Mouse (Mus musculus): ENCODE data around the gene Aqp12.

Aqp12 gene

GRCm38 (mm10) chr1:93015136-93015535 lies 9.0 kb downstream of the Aqp12 start:
- no peak for DNase-seq (ENCODE audit: low read depth, low spot score)

DNA sequence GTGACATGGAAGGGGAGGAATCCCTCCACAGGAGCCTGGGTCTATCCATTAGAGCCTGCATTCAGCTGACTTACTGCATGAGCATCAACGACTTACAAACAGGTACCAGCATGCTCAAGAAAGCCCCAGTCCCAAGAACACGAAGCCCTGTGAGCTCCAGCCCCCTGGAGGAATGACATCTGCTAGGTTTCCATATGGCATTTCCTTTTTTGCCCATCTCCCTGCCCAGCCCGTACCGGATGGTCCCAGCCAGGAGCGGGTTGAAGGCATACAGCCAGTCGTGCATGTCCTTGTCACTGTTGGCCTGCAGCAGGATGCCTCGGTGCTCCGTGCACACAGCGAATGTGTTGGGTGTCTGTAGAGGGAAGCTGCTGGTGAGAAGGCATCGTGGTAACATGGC lies 12.6 kb downstream of the Aqp12 start:
- no peak for DNase-seq (ENCODE audit: low read depth, low spot score)

DNA sequence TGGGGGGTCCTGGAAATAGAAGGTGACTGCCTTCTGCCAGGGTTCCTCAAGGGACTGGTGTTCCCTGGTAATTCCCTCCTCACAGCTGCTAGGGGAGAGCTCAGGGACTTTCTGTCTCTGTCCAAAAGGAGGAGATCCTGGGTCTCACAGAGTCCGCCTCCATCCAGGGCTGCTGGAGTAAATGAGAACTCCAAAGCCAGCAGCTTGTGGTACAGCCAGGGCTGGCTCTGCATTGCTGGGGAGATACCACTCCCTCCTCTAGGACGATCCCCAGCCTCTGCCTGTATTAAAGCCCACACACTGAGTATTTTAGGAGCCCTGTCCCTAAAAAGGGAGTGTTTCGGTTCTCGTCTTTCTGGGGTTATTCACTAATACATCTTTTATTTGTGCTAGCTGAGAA lies 14.5 kb downstream of the Aqp12 start:
- DNase-seq (ENCODE audit: low read depth, low spot score) = no peak

- DNase-seq (ENCODE audit: low read depth, low spot score) = no peak
These were observed 20.5 kb downstream of the Aqp12 start for GRCm38 (mm10) chr1:93026600-93026999.

DNA sequence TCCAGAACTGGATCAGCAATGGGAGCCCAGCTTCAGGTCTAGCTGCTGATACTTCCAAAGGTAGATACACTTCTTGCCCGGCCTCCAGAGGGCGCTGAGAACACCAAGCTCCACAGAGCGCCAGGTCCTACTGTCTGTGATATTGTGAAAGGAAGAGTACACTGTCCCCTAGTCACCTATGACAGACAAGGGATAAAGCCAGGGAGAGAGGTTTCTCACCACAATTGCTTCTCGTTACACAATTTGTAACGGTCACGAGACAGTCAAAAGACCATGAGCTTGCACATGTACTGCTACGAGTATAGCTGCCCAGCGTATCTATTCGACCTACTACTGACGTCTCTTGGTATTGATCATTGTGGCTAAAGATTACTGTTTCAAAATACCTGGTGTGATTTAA lies 23.3 kb downstream of the Aqp12 start:
- peak; percentile 7 for DNase-seq (ENCODE audit: low read depth, low spot score)

GRCm38 (mm10) chr1:93030060-93030459 lies 23.9 kb downstream of the Aqp12 start:
- no peak for DNase-seq (ENCODE audit: low read depth, low spot score)

- DNase-seq (ENCODE audit: low read depth, low spot score) = no peak
These were observed 25.1 kb downstream of the Aqp12 start for GRCm38 (mm10) chr1:93031199-93031598.

DNA sequence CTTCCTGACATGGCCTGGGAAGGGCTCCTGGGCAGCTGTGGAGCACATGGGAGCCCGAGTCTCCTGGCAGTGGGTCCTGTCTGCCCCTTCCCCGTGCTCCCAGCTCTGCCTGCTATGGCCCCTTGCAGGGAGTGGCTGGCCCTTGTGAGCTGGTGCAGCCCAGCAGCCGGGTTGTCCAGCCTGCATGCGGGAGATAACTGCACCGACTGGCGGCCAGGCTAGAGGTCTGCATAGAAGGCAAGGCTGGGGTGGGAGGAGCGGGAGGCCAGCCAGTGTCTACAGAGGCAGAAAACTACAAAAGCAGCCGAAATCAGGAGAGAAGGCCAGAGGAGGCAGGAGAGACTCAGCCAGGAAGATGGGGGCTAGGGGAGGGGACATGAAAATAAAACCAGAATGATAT lies 27.9 kb downstream of the Aqp12 start:
- no peak for DNase-seq (ENCODE audit: low read depth, low spot score)

- DNase-seq (ENCODE audit: low read depth, low spot score) = no peak
These were observed 29.8 kb downstream of the Aqp12 start for GRCm38 (mm10) chr1:93035981-93036380.

- DNase-seq (ENCODE audit: low read depth, low spot score) = no peak
These were observed 40.1 kb downstream of the Aqp12 start for GRCm38 (mm10) chr1:93046153-93046789.

- DNase-seq (ENCODE audit: low read depth, low spot score) = no peak
These were observed 43.9 kb downstream of the Aqp12 start for GRCm38 (mm10) chr1:93050071-93050470.

DNA sequence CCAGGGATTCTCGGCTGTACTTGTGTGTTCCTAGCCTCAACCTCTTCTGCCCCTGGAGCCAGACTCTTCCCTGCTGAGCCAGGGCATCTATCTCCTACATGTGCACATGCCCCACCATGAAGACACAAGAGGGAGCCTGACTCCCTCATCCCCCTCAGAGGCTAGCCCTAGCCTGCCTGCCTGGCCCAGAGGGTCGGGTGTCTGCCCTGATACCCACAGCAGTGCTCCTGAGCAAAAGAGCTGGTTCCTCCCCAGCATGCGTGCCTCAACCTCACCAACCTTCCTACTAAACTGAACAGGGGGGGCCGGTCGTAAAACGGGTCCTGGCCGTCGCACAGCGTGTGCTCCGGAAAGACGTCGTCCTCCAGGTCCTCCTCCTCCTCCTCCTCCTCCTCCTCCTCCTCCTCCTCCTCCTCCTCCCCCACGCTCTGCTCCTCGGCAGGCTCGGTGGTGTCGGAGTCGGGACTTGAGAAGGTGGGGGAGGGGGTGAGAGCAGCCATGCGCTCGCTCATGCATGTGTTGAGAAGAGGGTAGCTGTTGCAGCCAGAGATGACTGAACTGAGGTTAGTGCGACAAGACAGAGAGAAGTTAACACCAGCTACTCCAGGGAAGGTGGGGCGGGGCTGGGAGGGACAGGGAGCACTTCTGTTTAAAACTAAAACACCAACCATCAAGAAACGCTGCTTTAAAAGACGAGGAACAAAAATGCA lies 45.1 kb downstream of the Aqp12 start:
- DNase-seq (ENCODE audit: low read depth, low spot score) = no peak

Data from A20 (cell line).